Mouse (Mus musculus): ENCODE data around the gene Mex3a.

DNA sequence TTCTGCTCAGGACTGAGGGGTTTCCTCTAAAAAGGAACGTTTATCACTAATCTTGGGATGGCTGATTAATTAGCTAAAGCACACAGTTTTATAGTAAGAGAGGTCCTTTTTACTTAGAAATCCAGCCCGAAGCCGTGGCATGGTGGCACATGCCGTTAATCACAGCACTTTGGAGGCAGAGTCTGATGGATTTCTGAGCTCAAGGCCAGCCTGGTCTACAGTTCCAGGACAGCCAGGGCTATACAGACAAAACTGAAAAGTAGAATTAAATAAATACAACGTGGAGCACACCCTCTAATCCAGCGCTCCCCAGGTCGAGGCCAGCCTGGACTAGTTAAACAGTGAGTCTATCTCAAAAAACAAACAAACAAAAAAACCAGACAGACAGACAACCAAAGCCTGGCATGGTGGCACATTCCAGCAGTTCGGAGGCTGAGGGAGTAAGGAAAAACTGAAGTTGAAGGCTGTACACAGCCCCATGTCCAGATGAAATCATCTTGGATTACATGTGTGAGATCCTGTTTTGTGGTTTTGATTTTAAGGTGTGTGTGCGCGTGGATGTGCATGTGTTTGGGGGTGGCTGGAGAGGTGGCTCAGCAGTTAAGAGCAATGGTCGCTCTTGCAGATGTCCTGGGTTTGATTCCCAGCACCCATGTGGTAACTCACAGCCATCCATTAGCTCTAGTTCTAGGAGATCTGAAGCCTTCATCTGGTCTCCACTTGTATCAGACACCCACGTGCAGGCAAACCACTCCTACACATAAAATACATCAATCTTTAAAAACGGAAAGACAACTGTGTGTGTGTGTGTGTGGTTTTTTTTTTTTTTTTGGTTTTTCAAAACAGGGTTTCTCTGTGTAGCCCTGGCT, 21.5 kb upstream of the Mex3a start:
- TF ChIP-seq POLR2A (IDR thresholded peaks at IDR 0.05; ENCODE audit: insufficient read length, low read depth) (no peak), MYOG (IDR thresholded peaks at IDR 0.05; ENCODE audit: control insufficient read depth in 1 of 3, insufficient read depth in 1 of 3, insufficient read length in 2 of 3, low read depth in 2 of 3) (no peak)

Measured in myocyte (in vitro differentiated cells).